Mouse (Mus musculus) embryonic facial prominence, embryonic 15.5 days (tissue): ENCODE results near the gene Cbx2. TPM values are rescaled to one million over a fixed set of nuclear protein-coding genes. Genes with fewer than 3 reads are reported as not detected.

Source experiments
- ATAC-seq: fragments of 200-750 bp; cut with Nextera tagmentation; 2 replicates; pipeline ENCODE4 v1.8.0; 2017; ENCODE audit warnings: low read depth, moderate TSS enrichment; ENCODE audit not compliant: insufficient number of reproducible peaks, low FRiP score, low TSS enrichment
- H3K27ac ChIP-seq: fragments of 300-500 bp; sonication (generic); replicated peaks from 2 replicates; pipeline ENCODE4 v1.5.1; 2015; ENCODE audit warnings: mild to moderate bottlenecking, inconsistent platforms
- H3K27me3 ChIP-seq: fragments of 300-500 bp; sonication (generic); 2 replicates; pipeline ENCODE4 v1.6.1; 2015; ENCODE audit warnings: inconsistent platforms
- H3K36me3 ChIP-seq: fragments of 300-500 bp; sonication (generic); 2 replicates; pipeline ENCODE4 v1.6.1; 2015; ENCODE audit warnings: mild to moderate bottlenecking, inconsistent platforms
- H3K4me1 ChIP-seq: fragments of 300-500 bp; sonication (generic); 2 replicates; pipeline ENCODE4 v1.6.1; 2015; ENCODE audit warnings: inconsistent platforms
- H3K4me2 ChIP-seq: fragments of 300-500 bp; sonication (generic); replicated peaks from 2 replicates; pipeline ENCODE4 v1.6.1; 2015; ENCODE audit warnings: mild to moderate bottlenecking, inconsistent platforms
- H3K4me3 ChIP-seq: fragments of 300-500 bp; sonication (generic); replicated peaks from 2 replicates; pipeline ENCODE4 v1.5.1; 2015; ENCODE audit warnings: mild to moderate bottlenecking, inconsistent platforms
- H3K9ac ChIP-seq: fragments of 300-500 bp; sonication (generic); 2 replicates; pipeline ENCODE4 v1.6.1; 2015; ENCODE audit warnings: inconsistent platforms
- H3K9me3 ChIP-seq: fragments of 300-500 bp; sonication (generic); replicated peaks from 2 replicates; pipeline ENCODE4 v1.6.1; 2016; ENCODE audit warnings: inconsistent platforms
- WGBS: fragments of 180-500 bp; shearing (Covaris S2); methylation state at CpG from one replicate; pipeline ENCODE4 v1.1.7; 2015; 5-methylcytosine and 5-hydroxymethylcytosine counted together
- polyA plus RNA-seq: library from polyadenylated mRNA; unstranded; fragments of >200 nt; fragmentation: Nextera tagmentation; extraction: Ambion mirVana; gene quantifications from 2 replicates; pipeline ENCODE4 v1.2.1, GENCODE M21; 2015

Gene Cbx2
- polyA plus RNA-seq, 1 experiment from 2014 or later = 37.0 TPM

DNA sequence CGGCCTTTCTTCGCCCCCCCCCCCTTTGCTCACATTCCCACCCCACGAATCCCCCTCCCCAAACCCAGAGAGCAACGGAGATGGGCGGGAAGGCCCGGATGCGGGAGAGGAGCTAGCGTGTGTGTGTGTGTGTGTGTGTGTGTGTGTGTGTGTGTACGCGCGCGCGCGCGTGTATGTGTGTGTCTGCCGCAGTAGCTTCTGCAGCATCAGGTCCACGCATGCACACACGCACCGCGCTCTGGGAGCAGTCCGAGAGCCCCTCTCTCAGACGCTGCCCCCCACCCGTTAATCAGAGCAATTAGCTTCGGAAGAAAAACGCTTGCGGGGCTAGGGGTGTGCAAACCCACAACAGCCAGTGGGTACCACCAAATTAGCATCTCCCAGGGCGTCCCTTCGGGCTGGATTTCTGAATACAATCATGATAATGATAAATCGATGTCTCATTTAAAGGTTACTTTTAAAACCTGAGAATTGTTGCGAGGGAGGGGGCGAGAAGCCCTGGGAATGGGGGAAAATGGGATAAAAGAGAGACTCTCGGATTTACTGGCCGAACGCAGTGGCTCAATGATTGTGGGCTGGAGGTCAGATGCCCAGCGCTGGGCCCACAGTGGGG is 31.1 kb downstream of the Cbx2 start:
- H3K27ac ChIP-seq = 0 out of 2 replicates have a peak overlapping the region, but pooled peaks have one; percentile 11

DNA sequence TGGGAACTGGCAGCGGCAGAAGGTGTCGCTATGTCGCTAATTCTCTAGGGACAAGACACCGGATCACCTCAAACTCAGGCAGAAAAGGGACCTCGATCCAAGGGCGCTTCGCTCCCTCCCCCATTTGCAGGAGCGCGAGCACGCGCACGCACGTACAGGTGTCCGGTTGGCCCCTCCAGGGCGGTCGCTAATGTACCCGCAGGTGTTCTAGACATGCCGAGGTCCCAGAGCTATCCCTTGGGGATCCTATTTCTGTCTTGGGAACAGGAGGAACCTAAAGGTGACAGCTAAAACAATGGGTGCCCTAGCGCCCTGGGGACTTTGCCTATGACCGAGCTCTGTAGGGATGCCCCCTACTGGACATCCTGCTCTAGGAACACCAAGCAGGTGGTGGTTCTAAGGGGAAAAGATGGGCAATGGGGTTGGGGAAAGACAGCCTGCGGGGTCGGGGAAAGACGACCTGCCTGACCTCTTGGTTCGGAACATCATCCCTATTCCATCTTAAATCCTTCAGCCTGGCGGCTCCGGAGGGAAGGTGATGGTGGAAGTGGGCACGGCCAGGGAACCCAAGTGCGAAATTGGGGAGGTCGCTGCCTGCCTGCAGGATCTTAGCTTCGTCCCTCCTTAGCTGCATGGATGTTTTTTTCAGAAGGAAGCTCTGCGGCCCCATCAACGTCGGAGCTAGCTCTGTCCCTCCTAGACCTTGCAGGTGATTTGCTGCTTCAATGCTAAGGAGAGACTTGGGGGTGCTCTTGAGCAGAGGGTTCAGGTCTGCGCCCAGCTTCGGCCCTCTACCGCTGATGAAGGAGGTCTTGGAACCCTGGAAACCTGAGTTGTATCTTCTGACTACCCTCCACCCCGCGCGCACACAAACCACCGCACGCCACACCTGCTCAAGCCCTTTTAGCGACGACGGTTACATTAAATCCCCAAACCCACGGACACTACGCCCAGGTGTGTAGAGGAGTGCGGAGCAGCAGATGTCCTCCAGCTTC is 31.9 kb downstream of the Cbx2 start:
- H3K4me1 ChIP-seq = peaks cover 70% of the 10 kb centered on the region
- WGBS = 1% methylated on average over 47 of the region's 47 CpGs
- peaks cover 84% of the 10 kb centered on the region for H3K27me3 ChIP-seq
- no peaks in the 10 kb centered on the region for H3K9me3 ChIP-seq
- H3K36me3 ChIP-seq = no peaks in the 10 kb centered on the region
- peak overlapping the region; percentile 87 for H3K4me2 ChIP-seq
- ATAC-seq = no peak
- peak overlapping the region; percentile 59 for H3K4me3 ChIP-seq
- H3K9ac ChIP-seq = no peak overlapping the region
- H3K27ac ChIP-seq = no peak overlapping the region

More for the DNA sequence above, 31.1 kb downstream of the Cbx2 start:
- WGBS = 2% methylated on average over 34 of the region's 35 CpGs
- H3K9ac ChIP-seq = no peak overlapping the region
- H3K4me2 ChIP-seq = peak overlapping the region; percentile 87
- no peaks in the 10 kb centered on the region for H3K36me3 ChIP-seq
- H3K27me3 ChIP-seq = peaks cover 84% of the 10 kb centered on the region
- H3K4me3 ChIP-seq = peak overlapping the region; percentile 59
- H3K9me3 ChIP-seq = no peaks in the 10 kb centered on the region
- H3K4me1 ChIP-seq = peaks cover 68% of the 10 kb centered on the region
- ATAC-seq = no peak

DNA sequence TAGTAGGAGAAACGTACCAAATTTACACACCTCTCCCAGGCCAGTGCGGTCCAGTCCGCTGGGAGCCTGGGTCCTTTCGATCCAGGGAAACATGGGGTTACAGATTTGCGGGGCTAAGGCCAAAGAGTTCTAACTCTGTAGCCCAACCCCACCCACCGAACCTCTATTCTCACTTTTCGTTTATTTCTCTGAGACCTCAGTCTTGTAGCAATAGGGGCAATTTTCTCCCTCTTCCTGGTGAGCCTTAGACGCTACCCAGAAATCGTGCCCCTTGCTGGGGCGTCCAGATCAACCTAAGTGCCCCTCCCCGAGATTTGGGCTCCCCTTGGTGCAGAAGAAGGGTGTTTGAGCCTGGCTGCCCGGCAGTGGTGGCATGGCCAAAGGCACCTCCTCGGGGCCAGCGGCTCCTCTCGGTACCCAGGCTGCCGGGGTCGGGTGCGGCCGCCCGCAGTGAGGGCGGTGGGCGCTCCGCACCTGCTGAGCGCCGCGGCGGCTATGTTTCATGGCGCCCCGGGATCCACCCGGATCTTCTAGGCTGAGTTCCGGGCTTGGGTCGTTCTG is 32.9 kb downstream of the Cbx2 start:
- Histone ChIP-seq H3K4me1 (peaks cover 70% of the 10 kb centered on the region), H3K9me3 (no peaks in the 10 kb centered on the region), H3K4me3 (peak overlapping the region; percentile 59), H3K27ac (no peak overlapping the region), H3K36me3 (no peaks in the 10 kb centered on the region), H3K4me2 (peak overlapping the region; percentile 98), H3K27me3 (peaks cover 84% of the 10 kb centered on the region), H3K9ac (no peak overlapping the region)
- ATAC-seq = no peak
- 2% methylated on average over 32 of the region's 32 CpGs for WGBS

DNA sequence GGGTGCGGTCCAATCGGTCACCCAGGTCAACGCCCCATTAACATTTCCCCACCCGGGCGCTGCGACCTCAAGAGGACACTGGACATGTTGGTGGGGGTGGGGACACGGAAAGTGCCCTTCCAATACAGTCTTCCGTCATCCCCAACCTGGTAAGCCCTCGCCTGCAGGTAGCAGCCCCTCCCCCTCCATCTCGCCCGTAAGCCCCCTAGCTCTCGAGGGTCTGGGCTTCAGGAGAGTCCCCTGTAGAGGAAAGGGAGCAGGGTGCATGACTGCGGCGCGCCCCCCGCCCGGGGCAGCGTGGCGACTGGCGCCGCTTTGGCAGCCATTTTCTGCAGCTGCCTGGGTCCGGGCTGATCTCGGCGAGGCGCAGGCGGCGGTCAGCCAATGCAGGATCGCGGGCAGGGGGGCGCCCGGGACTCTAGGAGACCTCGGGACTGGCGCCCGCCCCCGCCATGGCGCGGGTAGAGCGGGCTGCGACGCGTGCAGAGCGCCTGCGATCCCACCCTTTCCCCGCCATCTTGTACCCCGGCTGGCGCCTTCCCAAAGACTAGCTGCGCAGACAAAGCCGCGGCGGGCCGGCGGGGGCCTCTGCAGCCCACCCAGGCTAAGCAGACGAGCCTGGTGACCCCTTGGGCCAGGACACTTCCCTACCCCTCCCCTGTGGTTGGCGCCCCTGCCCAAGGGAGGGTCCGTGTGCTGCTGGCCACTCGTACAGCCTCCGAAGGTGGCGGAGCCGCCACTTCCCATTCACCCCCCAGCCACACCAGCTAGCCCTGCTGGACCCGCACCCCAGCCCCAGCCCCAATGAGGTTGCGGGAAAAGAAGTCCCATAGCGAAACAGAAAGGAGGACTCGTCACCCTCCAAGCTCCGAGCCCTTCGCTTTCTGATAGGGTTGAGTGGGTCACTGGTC is 33.8 kb downstream of the Cbx2 start:
- ATAC-seq = 0 out of 2 replicates have a peak, but pooled peaks have one; percentile 6
- H3K9ac ChIP-seq = peak overlapping the region; percentile 75
- under 1% methylated on average over 65 of the region's 65 CpGs for WGBS
- H3K27ac ChIP-seq = 0 out of 2 replicates have a peak overlapping the region, but pooled peaks have one; percentile 28
- H3K36me3 ChIP-seq = no peaks in the 10 kb centered on the region
- peak overlapping the region; percentile 59 for H3K4me3 ChIP-seq
- H3K4me2 ChIP-seq = peak overlapping the region; percentile 98
- H3K9me3 ChIP-seq = no peaks in the 10 kb centered on the region
- H3K27me3 ChIP-seq = peaks cover 83% of the 10 kb centered on the region
- H3K4me1 ChIP-seq = peaks cover 70% of the 10 kb centered on the region

DNA sequence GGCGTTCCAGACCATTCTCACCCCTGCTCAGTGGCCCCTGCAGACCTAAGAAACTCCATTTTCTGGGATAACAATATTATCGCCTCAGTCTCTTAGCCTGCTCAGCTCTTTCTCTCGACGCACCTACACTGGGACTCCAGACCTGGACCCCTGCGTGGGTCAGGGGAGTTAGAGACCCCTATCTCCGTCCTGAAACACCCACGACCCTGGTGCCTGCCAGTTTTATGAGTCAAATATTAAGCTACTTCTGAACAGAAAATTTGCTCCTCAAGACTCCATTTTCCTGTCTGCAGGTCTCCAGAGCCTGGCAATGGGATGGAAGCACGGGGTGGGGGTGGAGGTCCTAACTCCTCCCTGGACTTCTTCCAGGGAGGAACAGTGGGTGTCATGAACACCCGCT is 34.5 kb downstream of the Cbx2 start:
- Histone ChIP-seq H3K4me3 (peak overlapping the region; percentile 59), H3K27ac (no peak overlapping the region), H3K27me3 (peaks cover 82% of the 10 kb centered on the region), H3K36me3 (no peaks in the 10 kb centered on the region), H3K9me3 (no peaks in the 10 kb centered on the region), H3K4me1 (peaks cover 64% of the 10 kb centered on the region), H3K4me2 (peak overlapping the region; percentile 98), H3K9ac (0 out of 2 replicates have a peak overlapping the region, but pooled peaks have one; percentile 75)
- no peak for ATAC-seq
- 5% methylated on average over 9 of the region's 9 CpGs for WGBS

DNA sequence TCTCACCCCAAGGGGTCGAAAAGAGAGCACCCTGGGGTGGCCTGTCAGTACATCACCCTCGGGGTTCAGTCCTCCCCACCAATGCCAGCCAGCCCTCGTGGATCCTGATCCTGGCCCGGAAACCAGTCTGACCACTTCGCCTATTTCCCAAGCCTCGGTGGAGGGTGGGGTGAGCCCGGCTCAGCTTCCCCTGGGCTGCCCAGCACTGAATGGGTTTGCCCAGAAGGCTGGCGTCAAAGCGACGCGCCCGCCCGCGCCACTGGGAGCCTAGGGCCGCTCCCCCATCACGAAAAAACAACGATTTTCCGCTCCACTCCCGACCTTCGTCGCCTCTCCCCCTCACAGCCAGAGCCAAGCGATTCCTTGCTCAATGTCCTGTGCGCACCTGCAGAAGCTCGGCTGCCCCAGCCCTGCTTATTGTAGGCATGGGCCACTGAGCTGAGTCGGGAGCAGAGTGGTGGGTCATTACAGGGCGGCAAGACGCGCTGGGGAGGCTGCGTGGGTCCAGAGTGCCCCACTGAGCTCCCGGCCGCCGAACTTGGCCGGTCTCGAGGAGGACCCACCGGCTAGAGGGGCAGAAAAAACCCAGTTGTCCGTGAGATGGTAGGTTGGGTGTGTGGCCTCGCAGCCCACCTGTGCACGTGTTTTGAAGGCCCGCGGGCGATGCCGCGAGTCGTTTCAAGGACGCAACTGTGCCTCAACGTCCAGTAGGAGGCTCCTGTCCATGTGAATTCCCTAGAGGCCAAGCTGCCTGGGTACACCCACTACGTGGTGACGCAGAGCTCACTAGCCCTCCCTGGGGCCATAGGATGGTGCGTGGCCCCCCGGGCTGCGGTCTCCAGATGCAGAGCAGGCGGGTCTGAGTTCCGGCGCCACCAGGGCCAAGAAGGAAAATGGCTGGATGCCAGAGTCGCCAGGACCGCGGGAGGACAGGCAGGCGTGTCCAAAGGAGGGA is 35.6 kb downstream of the Cbx2 start:
- no peak for ATAC-seq
- H3K36me3 ChIP-seq = no peaks in the 10 kb centered on the region
- no peaks in the 10 kb centered on the region for H3K9me3 ChIP-seq
- WGBS = 2% methylated on average over 58 of the region's 58 CpGs
- H3K4me3 ChIP-seq = peak overlapping the region; percentile 59
- H3K27ac ChIP-seq = peak overlapping the region; percentile 51; the same call in 1 of the 2 replicates
- H3K27me3 ChIP-seq = peaks cover 77% of the 10 kb centered on the region
- peaks cover 54% of the 10 kb centered on the region for H3K4me1 ChIP-seq
- H3K4me2 ChIP-seq = peak overlapping the region; percentile 98
- H3K9ac ChIP-seq = no peak overlapping the region

DNA sequence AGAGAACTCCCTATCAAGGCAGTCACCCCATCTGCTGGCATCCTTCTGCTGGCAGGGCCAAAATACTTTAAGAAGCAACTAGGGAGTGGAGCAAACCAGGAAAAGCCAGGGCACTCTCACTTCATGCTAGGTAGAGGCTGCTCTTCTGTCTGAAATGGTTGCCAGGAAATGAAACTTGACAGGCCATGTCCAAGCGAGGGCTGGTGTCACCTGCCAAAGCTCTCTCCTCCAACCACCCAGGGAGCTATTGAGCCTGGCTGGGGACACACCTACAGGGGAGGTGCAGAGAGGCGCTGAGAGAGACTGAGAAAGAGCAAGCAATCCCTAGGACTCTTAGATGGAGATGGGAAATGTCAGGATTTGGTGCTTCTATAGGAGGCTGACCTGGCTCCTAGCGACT is 36.5 kb downstream of the Cbx2 start:
- Histone ChIP-seq H3K9me3 (no peaks in the 10 kb centered on the region), H3K9ac (no peak overlapping the region), H3K4me3 (peak overlapping the region; percentile 59; the same call in 1 of the 2 replicates), H3K27ac (no peak overlapping the region), H3K4me2 (no peak overlapping the region), H3K4me1 (peaks cover 44% of the 10 kb centered on the region), H3K27me3 (peaks cover 70% of the 10 kb centered on the region), H3K36me3 (no peaks in the 10 kb centered on the region)
- ATAC-seq = no peak
- 11% methylated on average over 3 of the region's 3 CpGs for WGBS

DNA sequence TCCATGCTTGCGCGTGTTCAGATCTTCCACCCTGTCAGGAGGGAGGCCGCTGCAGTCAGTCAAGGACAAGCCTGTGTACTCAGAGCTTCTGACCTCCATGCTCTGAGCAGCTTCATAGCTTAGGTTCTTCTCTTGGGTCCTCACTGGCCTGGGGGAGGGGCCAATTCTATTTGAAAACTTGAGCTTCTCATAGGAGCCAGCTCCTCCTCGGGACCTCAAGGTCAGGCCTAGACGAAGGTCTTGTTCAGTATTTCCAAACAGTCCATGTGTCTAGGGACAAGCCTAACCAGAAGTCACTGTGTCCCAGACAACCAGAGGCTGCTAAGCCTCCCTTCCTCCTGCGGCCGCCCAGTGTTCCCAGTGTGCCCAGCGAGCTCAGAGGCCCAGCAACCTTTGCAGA is 44.1 kb downstream of the Cbx2 start:
- no peak overlapping the region for H3K27ac ChIP-seq
- H3K9ac ChIP-seq = no peak overlapping the region
- no peaks in the 10 kb centered on the region for H3K9me3 ChIP-seq
- peaks cover 9% of the 10 kb centered on the region for H3K27me3 ChIP-seq
- no peak overlapping the region for H3K4me2 ChIP-seq
- WGBS = 80% methylated on average over 8 of the region's 8 CpGs
- H3K4me1 ChIP-seq = no peaks in the 10 kb centered on the region
- no peaks in the 10 kb centered on the region for H3K36me3 ChIP-seq
- no peak overlapping the region for H3K4me3 ChIP-seq
- no peak for ATAC-seq

DNA sequence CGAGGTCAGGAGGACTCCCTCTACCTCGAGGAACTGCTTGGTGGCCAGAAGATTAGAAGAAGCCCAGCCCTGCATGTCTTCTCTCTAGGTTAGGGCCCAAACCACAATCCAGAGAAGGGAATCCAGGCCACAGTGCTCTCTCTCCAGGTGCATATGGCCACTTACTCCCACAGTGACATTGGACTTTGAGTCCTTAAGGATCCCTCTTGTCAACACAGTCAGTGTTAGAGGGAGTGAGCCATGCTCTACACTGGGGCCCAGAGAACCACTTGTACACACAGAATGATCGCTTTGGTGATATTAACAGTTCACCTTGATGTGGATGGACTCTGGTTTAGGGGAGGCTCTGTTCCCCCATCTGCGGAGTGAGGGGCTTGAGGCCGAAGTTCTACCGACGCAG is 49.5 kb downstream of the Cbx2 start:
- ATAC-seq = no peak
- no peaks in the 10 kb centered on the region for H3K9me3 ChIP-seq
- H3K9ac ChIP-seq = no peak overlapping the region
- WGBS = 79% methylated on average over 7 of the region's 7 CpGs
- peaks cover 14% of the 10 kb centered on the region for H3K4me1 ChIP-seq
- H3K27ac ChIP-seq = no peak overlapping the region
- H3K4me2 ChIP-seq = no peak overlapping the region
- H3K27me3 ChIP-seq = peaks cover 4% of the 10 kb centered on the region; the same call in 1 of the 2 replicates
- H3K4me3 ChIP-seq = no peak overlapping the region
- no peaks in the 10 kb centered on the region for H3K36me3 ChIP-seq
